Mouse (Mus musculus): ENCODE data around the gene Babam2.

- no peak for TF ChIP-seq CTCF (IDR thresholded peaks at IDR 0.05; ENCODE audit: low read depth, low read length)
- TF ChIP-seq TAL1 (conservative IDR thresholded peaks at IDR 0.05; ENCODE audit: low read depth, low read length), result no peak
Measured at GRCm38 (mm10) chr5:32055676-32056075, 358.2 kb downstream of the Babam2 start.
